Mouse (Mus musculus) bone marrow macrophage, adult 2 months (primary cell): Measurements from ENCODE around the gene Dnm3.

Experiments
- CTCF ChIP-seq: IDR thresholded peaks from 2 replicates; pipeline ENCODE4 v1.5.1; 2012; ENCODE audit warnings: low read depth, mild to moderate bottlenecking, low read length, moderate library complexity
- POLR2A ChIP-seq: IDR thresholded peaks from 2 replicates; pipeline ENCODE4 v1.6.1; 2012; ENCODE audit warnings: mild to moderate bottlenecking, low read depth, low read length, borderline replicate concordance

- TF ChIP-seq CTCF (no peak), POLR2A (no peak)
These were observed 441.4 kb downstream of the Dnm3 start for GRCm38 (mm10) chr1:162036461-162036835.
